Mouse (Mus musculus) CH12.LX (cell line): ENCODE data around the gene Msrb1. TPM values are rescaled to one million over a fixed set of nuclear protein-coding genes. Genes with fewer than 3 reads are reported as not detected.

Experiments used
- DNase-seq: peaks from one replicate; pipeline ENCODE4 v3.0.0-alpha.2; 2013; ENCODE audit errors: extremely low read depth
- H3K27ac ChIP-seq: 2 replicates; pipeline ENCODE4 v1.5.1; 2012; ENCODE audit warnings: low read depth, mild to moderate bottlenecking, control low read depth, moderate library complexity; ENCODE audit not compliant: insufficient read depth
- H3K27me3 ChIP-seq: replicated peaks from 2 replicates; pipeline ENCODE3; 2012; ENCODE audit warnings: inconsistent platforms
- H3K36me3 ChIP-seq, 2 experiments: replicated peaks in 1 of 2; 2 replicates each; pipeline versions ENCODE3 to v1.6.1; 2012; ENCODE audit warnings: inconsistent platforms in 1 of 2, low read length in 1 of 2, mild to moderate bottlenecking in 1 of 2, mixed read lengths in 1 of 2, moderate library complexity in 1 of 2; ENCODE audit not compliant: control insufficient read depth in 1 of 2, insufficient read depth in 1 of 2
- H3K4me1 ChIP-seq, 2 experiments: 2 replicates each; pipeline ENCODE4 v1.6.1; 2012; ENCODE audit warnings: inconsistent platforms in 1 of 2, moderate library complexity in 1 of 2; ENCODE audit not compliant: insufficient read depth in 2 of 2, control insufficient read depth in 1 of 2
- H3K4me2 ChIP-seq: 2 replicates; pipeline ENCODE4 v1.6.1; 2012; ENCODE audit warnings: low read depth, mild to moderate bottlenecking, control low read depth; ENCODE audit not compliant: poor library complexity, insufficient read depth, severe bottlenecking
- H3K4me3 ChIP-seq, 3 experiments: fragments of 150-350 bp in 1 of 3; sonication (generic) in 1 of 3; replicated peaks in 1 of 3; 2 replicates each; pipeline versions ENCODE3 to v1.5.1; 2011 to 2012; ENCODE audit warnings: low read depth in 2 of 3, low read length in 2 of 3, mild to moderate bottlenecking in 2 of 3, moderate library complexity in 2 of 3, control low read depth in 1 of 3, improper control_type of control experiment in 1 of 3, inconsistent platforms in 1 of 3, mixed read lengths in 1 of 3; ENCODE audit not compliant: poor library complexity in 1 of 3
- H3K79me2 ChIP-seq: replicated peaks from 2 replicates; pipeline ENCODE4 v1.6.1; 2012; ENCODE audit warnings: mild to moderate bottlenecking, moderate library complexity; ENCODE audit not compliant: control insufficient read depth, poor library complexity, insufficient read depth, severe bottlenecking; ENCODE audit errors: extremely low read depth
- H3K9ac ChIP-seq: 2 replicates; pipeline ENCODE4 v1.6.1; 2012; ENCODE audit warnings: low read depth, mild to moderate bottlenecking, control low read depth, moderate library complexity; ENCODE audit not compliant: insufficient read depth
- H3K9me3 ChIP-seq: replicated peaks from 2 replicates; pipeline ENCODE3; 2012; ENCODE audit warnings: low read length, inconsistent platforms, mixed read lengths
- BHLHE40 ChIP-seq: IDR thresholded peaks from 2 replicates; pipeline ENCODE4 v1.6.1; 2011; ENCODE audit warnings: mild to moderate bottlenecking, low read depth, low read length, improper control_type of control experiment
- CHD2 ChIP-seq: IDR thresholded peaks from 2 replicates; pipeline ENCODE4 v1.6.1; 2011; ENCODE audit warnings: low read length, improper control_type of control experiment
- CTCF ChIP-seq, 2 experiments: IDR thresholded peaks in 1 of 2; conservative IDR thresholded peaks in 1 of 2; 2 replicates each; pipeline ENCODE4 v1.5.1; 2011 to 2012; ENCODE audit warnings: low read depth in 2 of 2, low read length in 2 of 2, improper control_type of control experiment in 1 of 2, inconsistent platforms in 1 of 2, mild to moderate bottlenecking in 1 of 2, moderate library complexity in 1 of 2
- ELF1 ChIP-seq: IDR thresholded peaks from 2 replicates; pipeline ENCODE4 v1.6.1; 2014; ENCODE audit warnings: low read depth, mild to moderate bottlenecking, inconsistent platforms, low read length, improper control_type of control experiment
- EP300 ChIP-seq: IDR thresholded peaks from 2 replicates; pipeline ENCODE4 v1.6.1; 2011; ENCODE audit warnings: low read length, improper control_type of control experiment
- ETS1 ChIP-seq: conservative IDR thresholded peaks from 2 replicates; pipeline ENCODE4 v1.6.1; 2012; ENCODE audit warnings: low read depth, mild to moderate bottlenecking, inconsistent platforms, low read length, improper control_type of control experiment, moderate library complexity
- GABPA ChIP-seq: IDR thresholded peaks from 2 replicates; pipeline ENCODE4 v1.6.1; 2012; ENCODE audit warnings: low read depth, low read length, improper control_type of control experiment, inconsistent platforms; ENCODE audit not compliant: insufficient replicate concordance
- HCFC1 ChIP-seq: IDR thresholded peaks from 2 replicates; pipeline ENCODE4 v1.6.1; 2012; ENCODE audit warnings: low read depth, mild to moderate bottlenecking, inconsistent platforms, low read length, improper control_type of control experiment
- IRF4 ChIP-seq: IDR thresholded peaks from 2 replicates; pipeline ENCODE4 v1.6.1; 2014; ENCODE audit warnings: low read depth, mild to moderate bottlenecking, inconsistent platforms, low read length, improper control_type of control experiment
- JUN ChIP-seq: IDR thresholded peaks from 2 replicates; pipeline ENCODE4 v1.6.1; 2011; ENCODE audit warnings: low read depth, mild to moderate bottlenecking, low read length, improper control_type of control experiment, moderate library complexity; ENCODE audit not compliant: insufficient read depth
- JUND ChIP-seq: conservative IDR thresholded peaks from 2 replicates; pipeline ENCODE4 v1.6.1; 2011; ENCODE audit warnings: low read depth, low read length, improper control_type of control experiment
- KAT2A ChIP-seq: IDR thresholded peaks from 2 replicates; pipeline ENCODE4 v1.6.1; 2012; ENCODE audit warnings: low read length, improper control_type of control experiment, inconsistent platforms; ENCODE audit not compliant: insufficient replicate concordance
- MAX ChIP-seq: IDR thresholded peaks from 2 replicates; pipeline ENCODE4 v1.6.1; 2011; ENCODE audit warnings: low read length, improper control_type of control experiment
- MEF2A ChIP-seq: IDR thresholded peaks from 2 replicates; pipeline ENCODE4 v1.6.1; 2014; ENCODE audit warnings: low read depth, mild to moderate bottlenecking, inconsistent platforms, low read length, improper control_type of control experiment, borderline replicate concordance
- MXI1 ChIP-seq: IDR thresholded peaks from 2 replicates; pipeline ENCODE4 v1.6.1; 2011; ENCODE audit warnings: mild to moderate bottlenecking, low read depth, low read length, improper control_type of control experiment
- MYC ChIP-seq: IDR thresholded peaks from 2 replicates; pipeline ENCODE4 v1.6.1; 2011; ENCODE audit warnings: low read depth, mild to moderate bottlenecking, improper control_type of control experiment, low read length
- NELFE ChIP-seq: IDR thresholded peaks from 2 replicates; pipeline ENCODE4 v1.6.1; 2011; ENCODE audit warnings: low read depth, low read length, improper control_type of control experiment
- NRF1 ChIP-seq: IDR thresholded peaks from 2 replicates; pipeline ENCODE4 v1.6.1; 2014; ENCODE audit warnings: low read depth, mild to moderate bottlenecking, inconsistent platforms, low read length, improper control_type of control experiment, moderate library complexity
- POLR2A ChIP-seq: IDR thresholded peaks from 2 replicates; pipeline ENCODE4 v1.6.1; 2011; ENCODE audit warnings: low read depth, mild to moderate bottlenecking, improper control_type of control experiment, low read length
- POLR2AphosphoS2 ChIP-seq: IDR thresholded peaks from 2 replicates; pipeline ENCODE4 v1.6.1; 2011; ENCODE audit warnings: low read depth, low read length, improper control_type of control experiment
- RAD21 ChIP-seq: IDR thresholded peaks from 2 replicates; pipeline ENCODE4 v1.6.1; 2011; ENCODE audit warnings: low read depth, mild to moderate bottlenecking, low read length, improper control_type of control experiment, moderate library complexity
- SIN3A ChIP-seq: IDR thresholded peaks from 2 replicates; pipeline ENCODE4 v1.6.1; 2012; ENCODE audit warnings: low read length, improper control_type of control experiment, inconsistent platforms
- SMC3 ChIP-seq: IDR thresholded peaks from 2 replicates; pipeline ENCODE4 v1.6.1; 2011; ENCODE audit warnings: low read depth, low read length, improper control_type of control experiment
- TBP ChIP-seq: conservative IDR thresholded peaks from 2 replicates; pipeline ENCODE4 v1.6.1; 2011; ENCODE audit warnings: low read depth, low read length, improper control_type of control experiment
- TCF12 ChIP-seq: IDR thresholded peaks from 2 replicates; pipeline ENCODE4 v1.6.1; 2014; ENCODE audit warnings: low read depth, mild to moderate bottlenecking, inconsistent platforms, low read length, improper control_type of control experiment
- UBTF ChIP-seq: IDR thresholded peaks from 2 replicates; pipeline ENCODE4 v1.6.1; 2012; ENCODE audit warnings: low read depth, mild to moderate bottlenecking, inconsistent platforms, low read length, improper control_type of control experiment, moderate library complexity
- ZMIZ1 ChIP-seq: IDR thresholded peaks from 2 replicates; pipeline ENCODE4 v1.6.1; 2012; ENCODE audit warnings: low read depth, mild to moderate bottlenecking, inconsistent platforms, low read length, improper control_type of control experiment
- ZNF384 ChIP-seq: IDR thresholded peaks from 2 replicates; pipeline ENCODE4 v1.6.1; 2012; ENCODE audit warnings: low read depth, low read length, improper control_type of control experiment, inconsistent platforms
- dilution Hi-C: fragments of 300-500 bp; cut with MboI; formaldehyde crosslinking; loops from 2 replicates; pipeline ENCODE4 v1.14.3; 2020; ENCODE audit warnings: low sequenced_read_pairs; ENCODE audit not compliant: extremely low pct_unique_long_range_greater_than_20kb, extremely low pct_ligation_motif_present
- in situ Hi-C: fragments of 300-500 bp; cut with MboI; formaldehyde crosslinking; loops from 3 replicates; pipeline ENCODE4 v1.14.3; 2019; ENCODE audit warnings: low sequenced_read_pairs, low pct_ligation_motif_present, low pct_unique_long_range_greater_than_20kb, mixed read lengths
- polyA plus RNA-seq: library from polyadenylated mRNA; unstranded; fragments of >175 nt; gene quantifications from 2 replicates; pipeline ENCODE4 v1.2.1, GENCODE M21; 2012; ENCODE audit warnings: low read depth; ENCODE audit not compliant: insufficient read length
- total RNA-seq, 2 experiments: library from RNA; depleted of rRNA; stranded (reverse); fragments of 300-350 nt in 1 of 2; fragments of >200 nt in 1 of 2; gene quantifications; 2 replicates each; pipeline ENCODE4 v1.2.3; 2012 to 2014

Msrb1 gene
- total and polyA plus RNA-seq, 3 experiments, result 26.9 to 70.0 (median 39.7) TPM

DNA sequence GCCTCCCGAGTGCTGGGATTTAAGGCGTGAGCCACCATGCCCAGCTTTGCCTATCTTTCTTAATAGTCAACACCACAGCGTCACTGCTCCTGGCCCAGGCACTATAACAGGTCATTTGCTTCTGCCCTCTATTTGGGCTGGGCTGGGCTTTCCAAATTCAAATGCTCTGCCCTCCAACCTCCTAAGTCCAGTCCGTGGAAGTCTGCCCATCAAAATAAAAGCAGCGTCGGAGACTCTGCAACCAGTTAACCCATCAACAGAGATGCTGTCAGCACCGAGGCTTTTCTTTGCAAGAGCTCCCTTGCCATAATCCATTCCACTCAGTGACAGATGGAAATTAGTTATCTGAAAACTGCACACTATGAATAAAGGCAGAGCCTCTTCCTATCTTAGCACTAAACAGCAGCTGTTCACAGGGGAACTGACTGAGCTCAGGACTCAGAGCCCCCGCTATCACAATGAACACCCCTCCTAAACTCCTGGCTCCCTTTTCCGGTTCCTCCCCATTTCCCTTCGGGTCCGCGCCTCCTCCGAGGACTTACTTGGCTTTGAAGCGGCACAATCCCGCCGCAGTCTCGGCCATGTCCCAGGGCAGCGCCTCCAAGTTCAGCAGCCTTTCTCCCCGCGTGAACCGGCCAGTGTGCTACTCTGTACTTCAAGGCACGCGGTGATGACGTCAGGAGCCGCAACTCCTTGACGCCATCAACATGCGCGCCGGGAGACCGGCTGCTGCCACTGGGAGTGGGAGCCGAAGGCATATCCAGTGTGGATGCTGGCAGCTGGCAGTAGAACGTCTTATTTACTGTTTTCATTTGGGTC is 29.3 kb upstream of the Msrb1 start, which contains the start of gene Tbl3:
TSS of gene Tbl3 (minus strand) at position 679 of the 819 bp plus-strand sequence.
- Histone ChIP-seq H3K4me1 (peaks cover 7 to 21% of the 10 kb centered on the region in 2 experiments; a peak in 3 of 4 replicates), H3K4me3 (peak within 1 kb of the TSS; percentile 83 to 96 (median 94)), H3K9me3 (no peaks in the 10 kb centered on the region), H3K9ac (peak within 1 kb of the TSS; percentile 86), H3K27me3 (no peaks in the 10 kb centered on the region), H3K4me2 (peak within 1 kb of the TSS; percentile 68), H3K36me3 (peaks cover 27 to 33% of the 10 kb centered on the region in 2 experiments), H3K27ac (peak within 1 kb of the TSS; percentile 52), H3K79me2 (peaks cover 14% of the 10 kb centered on the region)
- peak; percentile 93 for DNase-seq
- dilution Hi-C loops, result no loop called here
- TF ChIP-seq ZMIZ1 (peak; percentile 83; the same call in 1 of the 2 replicates), CTCF (conservative IDR thresholded peaks at IDR 0.05 in 1 of 2, IDR thresholded peaks at IDR 0.05 in 1 of 2; ENCODE audit: low read depth in 2 of 2, low read length in 2 of 2) (no peak), KAT2A (peak; percentile 68; the same call in 1 of the 2 replicates), TBP (peak; percentile 73; the same call in 1 of the 2 replicates), NELFE (peak; percentile 89), JUND (0 out of 2 replicates have a peak, but pooled peaks have one; percentile 33), ETS1 (no peak; the same call in 1 of the 2 replicates), BHLHE40 (peak; percentile 50; the same call in 1 of the 2 replicates), EP300 (no peak), TCF12 (peak; percentile 85), MAX (peak; percentile 91), MXI1 (peak; percentile 99), RAD21 (no peak), GABPA (peak; percentile 58; the same call in 1 of the 2 replicates), NRF1 (no peak), POLR2AphosphoS2 (peak; percentile 78; the same call in 1 of the 2 replicates), HCFC1 (peak; percentile 86), IRF4 (peak; percentile 69; the same call in 1 of the 2 replicates), SIN3A (peak; percentile 99), MYC (peak; percentile 90), UBTF (no peak), CHD2 (0 out of 2 replicates have a peak, but pooled peaks have one; percentile 9), MEF2A (peak; percentile 63; the same call in 1 of the 2 replicates), ZNF384 (no peak; the same call in none of the 2 replicates), JUN (no peak), POLR2A (peak; percentile 92), ELF1 (peak; percentile 66; the same call in 1 of the 2 replicates), SMC3 (no peak)
- in situ Hi-C loops, result no loop called here
